29 mouse cellular contexts compared by ENCODE assay signal in the genomic region with DNA sequence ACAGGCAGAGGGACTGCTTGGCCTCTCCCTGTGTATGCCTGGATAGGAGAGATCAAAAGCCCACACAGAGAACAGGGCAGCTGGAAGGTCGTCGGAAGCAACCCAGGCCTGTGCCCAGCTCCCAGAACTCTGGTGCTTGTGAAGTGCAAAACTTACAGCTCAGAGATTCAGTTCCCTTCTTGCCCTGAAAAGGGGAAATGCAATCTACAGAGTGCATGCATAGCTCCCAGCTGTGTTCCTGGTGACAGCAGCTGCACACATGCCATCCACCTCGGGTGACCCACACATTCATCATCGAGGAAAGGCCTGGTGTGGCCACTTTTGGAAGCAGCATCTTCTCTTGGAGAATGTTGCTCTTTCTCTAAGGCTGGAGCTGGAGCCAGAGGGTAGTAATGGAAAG. TPM values are rescaled to one million over a fixed set of nuclear protein-coding genes. Genes with fewer than 3 reads are reported as not detected.
DNase-seq lines count a peak whose midpoint lies in the region; ATAC-seq lines count a peak whose summit lies in the region.
"Had no signal": no experiment of that assay in that cellular context is flagged by ENCODE, and none has a peak within 500 bp of the region (broad histone marks: within the 10 kb centered on the region; RNA-seq: fewer than 3 reads in every experiment).

No protein-coding gene starts in this region.

- no peaks in the 10 kb centered on the region for H3K4me1 ChIP-seq in brown adipose tissue, adult 24 weeks (ENCODE audit: control insufficient read depth, insufficient read depth, insufficient read length, low read length)
- H3K4me1 ChIP-seq in limb, embryonic 10.5 days: no peaks in the 10 kb centered on the region
- H3K4me1 ChIP-seq: embryonic facial prominence, embryonic 13.5 days; forebrain, embryonic 15.5 days; liver, embryonic 12.5 days; stomach, embryonic 15.5 days had no signal

- H3K9me3 ChIP-seq in limb, embryonic 10.5 days (replicated peaks): no peaks in the 10 kb centered on the region
- H3K9me3 ChIP-seq: embryonic facial prominence, embryonic 13.5 days; forebrain, embryonic 10.5 days; forebrain, embryonic 15.5 days; liver, embryonic 12.5 days; midbrain, embryonic 10.5 days; stomach, embryonic 15.5 days had no signal

- DNase-seq in heart, adult 18-20 months: peak; percentile 4 to 39
- DNase-seq in heart, postnatal 14 days: no peak
- DNase-seq in A20 (ENCODE audit: low read depth, low spot score): peak; percentile 71
- no peak for DNase-seq in thymus, postnatal 0 days (ENCODE audit: low spot score)
- DNase-seq in limb, embryonic 10.5 days (ENCODE audit: low spot score): no peak
- DNase-seq in cerebellum, postnatal 25 days: no peak
- DNase-seq: adrenal gland, adult 2 months; adrenal gland, postnatal 36 days; cerebellum, adult 8-10 months; cerebellum, postnatal 36 days; gastrocnemius, postnatal 36 days; kidney, adult 2 months; kidney, postnatal 4 days; liver, postnatal 0 days; lung, postnatal 36 days; right cerebral cortex, adult 18-20 months; thymus, postnatal 25 days had no signal

- intact Hi-C loops in heart, postnatal 14 days (cut with DNase I): no loop called here

- H3K4me3 ChIP-seq in brown adipose tissue, adult 24 weeks (ENCODE audit: insufficient read depth, low read depth, low read length): no peak overlapping the region
- no peak overlapping the region for H3K4me3 ChIP-seq in limb, embryonic 10.5 days
- H3K4me3 ChIP-seq: embryonic facial prominence, embryonic 13.5 days; forebrain, embryonic 10.5 days; forebrain, embryonic 15.5 days; liver, embryonic 12.5 days; midbrain, embryonic 10.5 days; stomach, embryonic 15.5 days had no signal

- ATAC-seq in megakaryocyte progenitor cell, adult 5-6 weeks (replicated peaks; ENCODE audit: poor library complexity): peak; percentile 83
- ATAC-seq: CD4-positive, CD25-positive, alpha-beta regulatory T cell, adult 4 months; forebrain, embryonic 15.5 days; hindbrain, embryonic 16.5 days; liver, embryonic 12.5 days; liver, postnatal 0 days had no signal

- H3K36me3 ChIP-seq in limb, embryonic 10.5 days: no peaks in the 10 kb centered on the region
- H3K36me3 ChIP-seq: embryonic facial prominence, embryonic 13.5 days; forebrain, embryonic 10.5 days; forebrain, embryonic 15.5 days; liver, embryonic 12.5 days; midbrain, embryonic 10.5 days; stomach, embryonic 15.5 days had no signal

- H3K27me3 ChIP-seq in limb, embryonic 10.5 days (ENCODE audit: low read depth, poor library complexity, severe bottlenecking): no peaks in the 10 kb centered on the region
- H3K27me3 ChIP-seq: forebrain, embryonic 15.5 days; liver, embryonic 12.5 days; stomach, embryonic 15.5 days had no signal

- peak overlapping the region; percentile 21 for H3K27ac ChIP-seq in brown adipose tissue, adult 24 weeks (replicated peaks; ENCODE audit: low read depth, low read length)
- no peak overlapping the region for H3K27ac ChIP-seq in limb, embryonic 10.5 days
- H3K27ac ChIP-seq: embryonic facial prominence, embryonic 13.5 days; forebrain, embryonic 10.5 days; forebrain, embryonic 15.5 days; kidney, postnatal 0 days; liver, embryonic 12.5 days; midbrain, embryonic 10.5 days; stomach, embryonic 15.5 days had no signal

- 46% methylated on average over 4 of the region's 4 CpGs for WGBS in limb, embryonic 10.5 days

RNA-seq across cellular contexts. Expression of a gene that starts 13.9 kb away (rescaled TPM):
- total RNA-seq in heart, adult 18-20 months (2021): not detected
- total RNA-seq in heart, postnatal 14 days (2021): not detected
- not detected in 2 replicates for polyA plus RNA-seq in brown adipose tissue, adult 24 weeks (2012; ENCODE audit: insufficient read depth, insufficient read length, missing spikeins)
- not detected in 2 replicates for total RNA-seq in megakaryocyte progenitor cell, adult 5-6 weeks (2015)
- total RNA-seq in megakaryocyte progenitor cell, adult 5-6 weeks (2017): not detected in 2 replicates
- polyA plus RNA-seq in thymus, postnatal 0 days (2015; fragmentation: Nextera tagmentation; extraction: Ambion mirVana): not detected in 2 replicates
- 1.1 and 2.3 TPM in 2 replicates for polyA plus RNA-seq in limb, embryonic 10.5 days (2016; fragmentation: Nextera tagmentation; extraction: Ambion mirVana)
- polyA plus RNA-seq: CD4-positive, CD25-positive, alpha-beta regulatory T cell, adult 4 months; heart, postnatal 0 days; liver, postnatal 0 days had no signal

Comparison
In these comparisons a context has a peak if more than half of its experiments do, and no peak if none do; other contexts are left out.
1. DNase-seq: peak in heart, adult 18-20 months (2 of 2) and A20 (single experiment); none in heart, postnatal 14 days (0 of 2), thymus, postnatal 0 days (single experiment), limb, embryonic 10.5 days (single experiment) and cerebellum, postnatal 25 days (0 of 2).